Mouse (Mus musculus) E14TG2a.4 (cell line): ENCODE data around the gene Tcte2.

Source experiments
- H3K27me3 ChIP-seq: 2 replicates; pipeline ENCODE4 v1.6.1; 2014; ENCODE audit warnings: low read length, control low read depth; ENCODE audit not compliant: insufficient read depth
- H3K36me3 ChIP-seq: 2 replicates; pipeline ENCODE4 v1.6.1; 2014; ENCODE audit warnings: low read length, control low read depth; ENCODE audit not compliant: insufficient read depth
- H3K4me1 ChIP-seq: replicated peaks from 2 replicates; pipeline ENCODE4 v1.6.1; 2014; ENCODE audit warnings: low read depth, low read length, control low read depth
- H3K4me3 ChIP-seq: replicated peaks from 2 replicates; pipeline ENCODE4 v1.5.1; 2014; ENCODE audit warnings: mild to moderate bottlenecking, low read length
- H3K9me3 ChIP-seq: 2 replicates; pipeline ENCODE4 v1.6.1; 2014; ENCODE audit warnings: low read length, control low read depth
- CTCF ChIP-seq: conservative IDR thresholded peaks from 2 replicates; pipeline ENCODE4 v1.5.1; 2014; ENCODE audit warnings: low read length
- NANOG ChIP-seq: IDR thresholded peaks from 2 replicates; pipeline ENCODE4 v1.6.1; 2014; ENCODE audit warnings: borderline replicate concordance, low read length, mixed read lengths
- POU5F1 ChIP-seq: IDR thresholded peaks from 2 replicates; pipeline ENCODE4 v1.6.1; 2014; ENCODE audit warnings: low read length, borderline replicate concordance

The Tcte2 gene

GRCm38 (mm10) chr17:13741611-13742010, 20.0 kb downstream of the Tcte2 start:
- peaks cover 7% of the 10 kb centered on the region for H3K9me3 ChIP-seq
- no peak for TF ChIP-seq NANOG
- TF ChIP-seq POU5F1, result no peak
- TF ChIP-seq CTCF, result no peak
- no peak overlapping the region for H3K4me3 ChIP-seq
- no peaks in the 10 kb centered on the region for H3K36me3 ChIP-seq
- no peaks in the 10 kb centered on the region for H3K27me3 ChIP-seq
- H3K4me1 ChIP-seq, result peaks cover 44% of the 10 kb centered on the region

GRCm38 (mm10) chr17:13740796-13741195, 20.8 kb downstream of the Tcte2 start:
- Histone ChIP-seq H3K9me3 (peaks cover 7% of the 10 kb centered on the region), H3K4me1 (peaks cover 42% of the 10 kb centered on the region), H3K4me3 (no peak overlapping the region), H3K27me3 (no peaks in the 10 kb centered on the region), H3K36me3 (no peaks in the 10 kb centered on the region)
- TF ChIP-seq CTCF (no peak), POU5F1 (no peak), NANOG (no peak)

GRCm38 (mm10) chr17:13739981-13740380, 21.6 kb downstream of the Tcte2 start:
- Histone ChIP-seq H3K9me3 (peaks cover 7% of the 10 kb centered on the region), H3K27me3 (no peaks in the 10 kb centered on the region), H3K36me3 (no peaks in the 10 kb centered on the region), H3K4me3 (no peak overlapping the region), H3K4me1 (peaks cover 38% of the 10 kb centered on the region)
- TF ChIP-seq POU5F1 (no peak), NANOG (no peak), CTCF (no peak)

- no peaks in the 10 kb centered on the region for H3K27me3 ChIP-seq
- TF ChIP-seq CTCF (no peak), NANOG (no peak), POU5F1 (no peak)
These were observed 22.7 kb downstream of the Tcte2 start for GRCm38 (mm10) chr17:13738916-13739315.

GRCm38 (mm10) chr17:13738121-13738776, 23.4 kb downstream of the Tcte2 start:
- peaks cover 43% of the 10 kb centered on the region for H3K4me1 ChIP-seq
- H3K9me3 ChIP-seq, result peaks cover 7% of the 10 kb centered on the region
- H3K36me3 ChIP-seq, result no peaks in the 10 kb centered on the region
- H3K27me3 ChIP-seq, result no peaks in the 10 kb centered on the region
- H3K4me3 ChIP-seq, result no peak overlapping the region
- TF ChIP-seq POU5F1, result no peak
- TF ChIP-seq CTCF, result no peak

More at GRCm38 (mm10) chr17:13738916-13739315, 22.7 kb downstream of the Tcte2 start:
- Histone ChIP-seq H3K4me1 (peaks cover 43% of the 10 kb centered on the region), H3K36me3 (no peaks in the 10 kb centered on the region), H3K9me3 (peaks cover 7% of the 10 kb centered on the region), H3K4me3 (no peak overlapping the region)

- Histone ChIP-seq H3K4me3 (no peak overlapping the region), H3K27me3 (no peaks in the 10 kb centered on the region), H3K4me1 (peaks cover 43% of the 10 kb centered on the region), H3K36me3 (no peaks in the 10 kb centered on the region), H3K9me3 (peaks cover 7% of the 10 kb centered on the region)
- TF ChIP-seq POU5F1 (no peak), NANOG (no peak), CTCF (no peak)
These were observed 24.3 kb downstream of the Tcte2 start for GRCm38 (mm10) chr17:13737336-13737735.

- TF ChIP-seq CTCF, result no peak
- TF ChIP-seq POU5F1, result no peak
- TF ChIP-seq NANOG, result no peak
- H3K4me3 ChIP-seq, result no peak overlapping the region
- peaks cover 7% of the 10 kb centered on the region for H3K9me3 ChIP-seq
- peaks cover 51% of the 10 kb centered on the region for H3K4me1 ChIP-seq
- no peaks in the 10 kb centered on the region for H3K36me3 ChIP-seq
- H3K27me3 ChIP-seq, result peaks cover 2% of the 10 kb centered on the region; the same call in 1 of the 2 replicates
These were observed 25.8 kb downstream of the Tcte2 start for GRCm38 (mm10) chr17:13735803-13736282.

GRCm38 (mm10) chr17:13735057-13735456, 26.6 kb downstream of the Tcte2 start:
- no peak overlapping the region for H3K4me3 ChIP-seq
- H3K36me3 ChIP-seq, result no peaks in the 10 kb centered on the region
- peaks cover 49% of the 10 kb centered on the region for H3K4me1 ChIP-seq
- peaks cover 7% of the 10 kb centered on the region for H3K9me3 ChIP-seq
- peaks cover 2% of the 10 kb centered on the region; the same call in 1 of the 2 replicates for H3K27me3 ChIP-seq
- no peak for TF ChIP-seq POU5F1
- no peak for TF ChIP-seq NANOG
- TF ChIP-seq CTCF, result no peak
